Mouse (Mus musculus): ENCODE results near the gene Fgfr2.

GRCm38 (mm10) chr7:132197817-132198475, 925.2 kb downstream of the Fgfr2 start:
- TF ChIP-seq CTCF (IDR thresholded peaks at IDR 0.05; ENCODE audit: insufficient read depth, low read length), result no peak
- TF ChIP-seq POLR2A (IDR thresholded peaks at IDR 0.05; ENCODE audit: borderline replicate concordance, extremely low read depth, low read depth, low read length), result no peak
